Mouse (Mus musculus): ENCODE data around the gene Plch2.

DNA sequence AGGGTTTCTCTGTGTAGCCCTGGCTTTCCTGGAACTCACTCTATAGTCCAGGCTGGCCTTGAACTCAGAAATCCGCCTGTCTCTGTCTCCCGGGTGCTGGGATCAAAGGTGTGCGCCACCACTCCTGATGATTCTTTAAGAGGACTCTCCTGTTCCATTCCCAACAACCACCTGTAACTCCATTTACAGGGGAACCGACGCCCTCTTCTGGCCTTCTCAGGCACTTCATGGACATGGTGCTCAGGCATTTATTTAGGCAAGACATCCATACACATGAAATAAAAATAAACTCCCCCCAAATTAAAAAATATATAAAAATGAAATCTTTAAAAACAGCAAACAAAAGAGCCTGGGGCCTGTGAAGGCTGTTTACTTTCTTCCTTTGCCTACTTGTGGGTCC is 89.4 kb downstream of the Plch2 start:
- TF ChIP-seq POLR2A (IDR thresholded peaks at IDR 0.05; ENCODE audit: insufficient read length, low read depth), result no peak
- TF ChIP-seq E2F4 (IDR thresholded peaks at IDR 0.05; ENCODE audit: insufficient read depth), result no peak
- no peak for TF ChIP-seq POLR2AphosphoS2 (IDR thresholded peaks at IDR 0.05; ENCODE audit: insufficient read length, low read depth)
- TF ChIP-seq TCF12 (IDR thresholded peaks at IDR 0.05; ENCODE audit: insufficient read depth, poor library complexity, severe bottlenecking), result no peak
